Mouse (Mus musculus): ENCODE measurements around the gene Zfp872.
"Not testable (repeated sequence)": the region's sequence is repeated elsewhere in the genome, so short reads cannot be mapped to it uniquely, and the experiment has no call there.

GRCm38 (mm10) chr9:22150249-22150693 is 37.6 kb upstream of the Zfp872 start:
- TF ChIP-seq CTCF (IDR thresholded peaks at IDR 0.05; ENCODE audit: borderline replicate concordance, insufficient read depth, low read depth, low read length); POLR2A (IDR thresholded peaks at IDR 0.05; ENCODE audit: borderline replicate concordance, insufficient read depth, low read length): not testable (repeated sequence)
